Mouse (Mus musculus): ENCODE data around the gene Gast. TPM values are rescaled to one million over a fixed set of nuclear protein-coding genes. Genes with fewer than 3 reads are reported as not detected.

Gast gene
- total and polyA plus RNA-seq, 3 experiments: not detected

DNA sequence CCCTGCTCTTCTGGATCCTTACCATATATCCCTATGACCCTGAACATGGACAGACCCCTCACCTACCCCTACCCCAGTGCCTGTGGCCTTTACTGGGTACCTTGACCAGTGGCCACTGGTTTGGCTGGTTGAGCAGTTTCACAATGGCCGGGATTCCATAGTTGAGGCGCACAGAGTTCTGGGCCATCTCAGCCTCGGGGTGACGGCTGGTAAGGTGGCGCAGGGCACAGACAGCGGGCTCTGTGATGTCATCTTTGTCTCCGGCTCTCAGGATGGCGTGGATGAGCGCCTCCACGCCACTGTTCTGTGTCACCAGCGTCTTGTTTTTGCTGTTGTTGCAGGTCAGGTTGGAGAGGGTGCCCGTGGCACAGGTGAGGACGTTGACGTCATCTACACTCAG is 43.8 kb downstream of the Gast start:
- no peak overlapping the region for H3K4me3 ChIP-seq (ENCODE audit: low read depth, low read length)
- H3K27me3 ChIP-seq (ENCODE audit: insufficient read depth, low read length): peaks cover 41% of the 10 kb centered on the region
- no peaks in the 10 kb centered on the region for H3K36me3 ChIP-seq (replicated peaks)
- no peak for DNase-seq (ENCODE audit: low spot score)
- no peak for TF ChIP-seq POLR2AphosphoS5 (IDR thresholded peaks at IDR 0.05; ENCODE audit: insufficient replicate concordance, low read depth, low read length)
- no peak for TF ChIP-seq GATA2 (IDR thresholded peaks at IDR 0.05; ENCODE audit: borderline replicate concordance, low read depth, low read length)
- TF ChIP-seq GATA1 (IDR thresholded peaks at IDR 0.05; ENCODE audit: borderline replicate concordance, low read length): no peak
- TF ChIP-seq CTCF (IDR thresholded peaks at IDR 0.05; ENCODE audit: low read depth, low read length): no peak
- no peak for TF ChIP-seq TAL1 (conservative IDR thresholded peaks at IDR 0.05; ENCODE audit: low read depth, low read length)
- no peaks in the 10 kb centered on the region for H3K9me3 ChIP-seq (replicated peaks)
- ATAC-seq (ENCODE audit: extremely low read depth, insufficient number of reproducible peaks, low FRiP score, poor library complexity, severe bottlenecking): no peak
- H3K4me1 ChIP-seq (ENCODE audit: insufficient read depth, low read depth, low read length): no peaks in the 10 kb centered on the region

DNA sequence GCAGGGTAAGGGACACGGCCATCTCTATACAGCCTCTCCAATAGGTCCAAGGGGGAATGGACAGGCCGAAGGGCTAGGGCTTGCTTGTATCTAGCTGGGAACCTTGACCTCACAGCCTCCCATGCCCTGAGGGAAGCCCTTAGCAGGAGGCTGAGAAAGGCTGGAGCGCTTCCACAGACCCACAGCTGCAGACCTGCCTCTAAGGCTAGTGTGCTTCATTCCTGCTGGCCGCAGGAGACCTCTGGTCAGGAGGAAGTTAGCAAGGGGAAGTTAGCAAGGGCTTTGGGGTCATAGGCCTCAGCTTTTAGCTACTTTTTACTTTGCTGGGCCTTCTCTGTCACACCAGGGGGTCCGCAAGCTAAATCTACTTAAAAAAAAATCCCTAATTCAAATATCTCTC is 44.2 kb downstream of the Gast start:
- H3K36me3 ChIP-seq (replicated peaks): no peaks in the 10 kb centered on the region
- no peak for ATAC-seq (ENCODE audit: extremely low read depth, insufficient number of reproducible peaks, low FRiP score, poor library complexity, severe bottlenecking)

DNA sequence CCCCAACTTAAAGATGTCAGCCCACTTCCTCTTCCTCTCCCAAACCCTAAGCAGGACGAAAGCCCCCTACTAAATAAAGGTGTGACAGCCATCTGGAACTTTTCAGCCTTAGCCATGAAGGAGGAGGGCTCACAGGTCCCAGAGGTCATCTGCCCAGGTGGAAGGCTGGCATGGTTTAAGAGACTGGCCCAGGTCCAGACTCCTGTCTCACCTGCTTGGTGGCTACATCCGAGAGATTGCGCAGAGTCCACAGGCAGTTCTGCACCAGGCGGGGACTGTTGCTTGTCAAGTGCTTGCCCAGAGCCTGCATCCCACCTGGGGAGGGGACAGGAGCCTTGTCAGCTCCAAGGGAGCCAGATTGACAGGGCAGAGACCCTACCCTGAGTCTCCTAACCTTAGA is 45.1 kb downstream of the Gast start:
- TF ChIP-seq GATA2 (IDR thresholded peaks at IDR 0.05; ENCODE audit: borderline replicate concordance, low read depth, low read length): no peak
- no peak for TF ChIP-seq POLR2AphosphoS5 (IDR thresholded peaks at IDR 0.05; ENCODE audit: insufficient replicate concordance, low read depth, low read length)
- no peak for TF ChIP-seq TAL1 (conservative IDR thresholded peaks at IDR 0.05; ENCODE audit: low read depth, low read length)
- no peak for TF ChIP-seq CTCF (IDR thresholded peaks at IDR 0.05; ENCODE audit: low read depth, low read length)
- no peak for TF ChIP-seq GATA1 (IDR thresholded peaks at IDR 0.05; ENCODE audit: borderline replicate concordance, low read length)
- no peak overlapping the region for H3K4me3 ChIP-seq (ENCODE audit: low read depth, low read length)
- H3K36me3 ChIP-seq (replicated peaks): no peaks in the 10 kb centered on the region
- peaks cover 42% of the 10 kb centered on the region for H3K27me3 ChIP-seq (ENCODE audit: insufficient read depth, low read length)
- ATAC-seq (ENCODE audit: extremely low read depth, insufficient number of reproducible peaks, low FRiP score, poor library complexity, severe bottlenecking): no peak
- no peaks in the 10 kb centered on the region for H3K9me3 ChIP-seq (replicated peaks)
- no peaks in the 10 kb centered on the region for H3K4me1 ChIP-seq (ENCODE audit: insufficient read depth, low read depth, low read length)
- DNase-seq (ENCODE audit: low spot score): no peak

More for the DNA sequence above, 44.2 kb downstream of the Gast start:
- Histone ChIP-seq H3K9me3 (replicated peaks) (no peaks in the 10 kb centered on the region), H3K4me1 (ENCODE audit: insufficient read depth, low read depth, low read length) (no peaks in the 10 kb centered on the region), H3K27me3 (ENCODE audit: insufficient read depth, low read length) (peaks cover 45% of the 10 kb centered on the region), H3K4me3 (ENCODE audit: low read depth, low read length) (no peak overlapping the region)
- no peak for DNase-seq (ENCODE audit: low spot score)
- TF ChIP-seq GATA1 (IDR thresholded peaks at IDR 0.05; ENCODE audit: borderline replicate concordance, low read length) (no peak), TAL1 (conservative IDR thresholded peaks at IDR 0.05; ENCODE audit: low read depth, low read length) (no peak), CTCF (IDR thresholded peaks at IDR 0.05; ENCODE audit: low read depth, low read length) (no peak), GATA2 (IDR thresholded peaks at IDR 0.05; ENCODE audit: borderline replicate concordance, low read depth, low read length) (no peak)

DNA sequence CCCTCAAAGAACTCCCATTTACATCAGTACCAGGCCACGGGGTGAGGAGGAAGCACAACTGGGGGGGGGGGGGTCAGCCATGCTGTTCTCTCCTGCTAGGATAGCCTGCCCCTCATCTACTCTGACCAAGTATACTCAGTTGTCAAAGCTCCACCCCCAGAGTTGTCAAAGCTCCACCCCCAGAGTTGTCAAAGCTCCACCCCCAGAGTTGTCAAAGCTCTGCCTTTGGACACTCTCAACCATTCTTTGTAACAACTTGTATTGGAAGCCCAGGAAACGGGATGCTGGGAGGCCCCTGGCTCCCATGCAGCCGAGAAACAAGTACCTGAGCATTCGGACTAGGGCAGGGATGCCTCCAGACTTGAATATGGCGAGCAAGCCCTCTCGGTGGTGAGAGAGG is 48.5 kb downstream of the Gast start:
- peaks cover 54% of the 10 kb centered on the region for H3K27me3 ChIP-seq (ENCODE audit: insufficient read depth, low read length)
- H3K4me3 ChIP-seq (ENCODE audit: low read depth, low read length): no peak overlapping the region; the same call in 1 of the 2 replicates
- no peaks in the 10 kb centered on the region for H3K4me1 ChIP-seq (ENCODE audit: insufficient read depth, low read depth, low read length)
- H3K9me3 ChIP-seq (replicated peaks): no peaks in the 10 kb centered on the region
- DNase-seq (ENCODE audit: low spot score) (no peak), ATAC-seq (ENCODE audit: extremely low read depth, insufficient number of reproducible peaks, low FRiP score, poor library complexity, severe bottlenecking) (no peak)
- no peaks in the 10 kb centered on the region for H3K36me3 ChIP-seq (replicated peaks)
- TF ChIP-seq CTCF (IDR thresholded peaks at IDR 0.05; ENCODE audit: low read depth, low read length): no peak
- TF ChIP-seq POLR2AphosphoS5 (IDR thresholded peaks at IDR 0.05; ENCODE audit: insufficient replicate concordance, low read depth, low read length): no peak

DNA sequence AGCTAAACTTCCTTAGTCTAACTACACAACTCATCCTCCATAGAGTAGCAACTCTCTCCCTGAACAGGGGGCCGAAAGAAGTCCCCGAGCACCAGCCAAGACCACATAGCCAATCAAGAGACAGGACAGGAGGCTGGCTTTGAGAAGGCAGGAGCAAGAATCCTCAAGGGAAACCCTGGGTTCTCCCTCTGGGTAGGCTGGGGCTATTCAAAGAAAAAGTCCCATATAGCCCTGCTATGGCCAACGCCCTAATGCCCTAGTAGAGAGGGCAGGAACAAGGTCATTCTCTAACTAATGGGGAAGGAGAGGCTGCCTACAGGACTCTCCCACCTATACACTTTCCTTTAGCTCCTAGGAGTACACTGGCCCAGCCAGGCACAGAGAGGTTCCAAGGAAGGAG is 50.8 kb downstream of the Gast start:
- Histone ChIP-seq H3K9me3 (replicated peaks) (no peaks in the 10 kb centered on the region), H3K4me3 (ENCODE audit: low read depth, low read length) (no peak overlapping the region), H3K27me3 (ENCODE audit: insufficient read depth, low read length) (peaks cover 55% of the 10 kb centered on the region), H3K4me1 (ENCODE audit: insufficient read depth, low read depth, low read length) (no peaks in the 10 kb centered on the region), H3K36me3 (replicated peaks) (no peaks in the 10 kb centered on the region)
- DNase-seq (ENCODE audit: low spot score) (no peak), ATAC-seq (ENCODE audit: extremely low read depth, insufficient number of reproducible peaks, low FRiP score, poor library complexity, severe bottlenecking) (no peak)
- TF ChIP-seq CTCF (IDR thresholded peaks at IDR 0.05; ENCODE audit: low read depth, low read length) (no peak), GATA1 (IDR thresholded peaks at IDR 0.05; ENCODE audit: borderline replicate concordance, low read length) (no peak), TAL1 (conservative IDR thresholded peaks at IDR 0.05; ENCODE audit: low read depth, low read length) (no peak), POLR2AphosphoS5 (IDR thresholded peaks at IDR 0.05; ENCODE audit: insufficient replicate concordance, low read depth, low read length) (no peak), GATA2 (IDR thresholded peaks at IDR 0.05; ENCODE audit: borderline replicate concordance, low read depth, low read length) (no peak)

DNA sequence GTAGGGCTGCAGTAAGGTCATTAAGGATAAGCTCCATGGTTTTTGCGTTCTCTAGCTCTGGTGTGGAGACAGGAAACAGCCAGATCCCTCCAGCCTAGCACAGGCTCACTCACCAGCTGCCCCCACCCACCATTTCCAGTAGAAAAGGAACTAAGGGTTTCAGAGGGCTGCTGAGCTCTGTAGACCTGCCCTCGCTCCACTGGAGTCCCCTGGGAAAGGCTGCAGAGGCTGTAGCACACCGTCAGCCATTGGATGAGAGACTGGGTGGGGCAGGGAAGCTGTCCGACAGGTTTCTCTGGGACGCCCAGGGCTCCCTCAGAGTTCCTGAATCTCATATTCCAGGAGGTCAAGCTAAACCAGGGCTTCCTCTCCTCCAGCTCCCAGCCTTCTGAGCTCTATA is 52.4 kb downstream of the Gast start:
- no peak for ATAC-seq (ENCODE audit: extremely low read depth, insufficient number of reproducible peaks, low FRiP score, poor library complexity, severe bottlenecking)
- Histone ChIP-seq H3K27me3 (ENCODE audit: insufficient read depth, low read length) (peaks cover 60% of the 10 kb centered on the region), H3K4me3 (ENCODE audit: low read depth, low read length) (no peak overlapping the region), H3K9me3 (replicated peaks) (no peaks in the 10 kb centered on the region), H3K36me3 (replicated peaks) (no peaks in the 10 kb centered on the region), H3K4me1 (ENCODE audit: insufficient read depth, low read depth, low read length) (no peaks in the 10 kb centered on the region)
- no peak for DNase-seq (ENCODE audit: low spot score)
- TF ChIP-seq GATA1 (IDR thresholded peaks at IDR 0.05; ENCODE audit: borderline replicate concordance, low read length) (no peak), GATA2 (IDR thresholded peaks at IDR 0.05; ENCODE audit: borderline replicate concordance, low read depth, low read length) (no peak), CTCF (IDR thresholded peaks at IDR 0.05; ENCODE audit: low read depth, low read length) (no peak), POLR2AphosphoS5 (IDR thresholded peaks at IDR 0.05; ENCODE audit: insufficient replicate concordance, low read depth, low read length) (no peak), TAL1 (conservative IDR thresholded peaks at IDR 0.05; ENCODE audit: low read depth, low read length) (no peak)

Other genes starting within 250 kb of the Gast start
Only the 20 nearest of the 22 such genes appear.
- gene Krt35, start 238.2 kb upstream of the Gast start, total RNA-seq (2014; fragmentation: Nextera tagmentation): not detected in 2 replicates
- gene Krt35, start 238.2 kb upstream of the Gast start, total RNA-seq (2017): not detected in 2 replicates
- not detected in 2 replicates for gene Krt35, start 238.2 kb upstream of the Gast start, polyA plus RNA-seq (2012)
- gene Krt36, start 228.8 kb upstream of the Gast start, total RNA-seq (2014; fragmentation: Nextera tagmentation): not detected in 2 replicates
- not detected in 2 replicates for gene Krt36, start 228.8 kb upstream of the Gast start, total RNA-seq (2017)
- gene Krt36, start 228.8 kb upstream of the Gast start, polyA plus RNA-seq (2012): not detected in 2 replicates
- not detected in 2 replicates for gene Krt13, start 212.8 kb upstream of the Gast start, total RNA-seq (2014; fragmentation: Nextera tagmentation)
- gene Krt13, start 212.8 kb upstream of the Gast start, total RNA-seq (2017): 0.11 TPM in 1 of 2 replicates, not detected in the other
- gene Krt13, start 212.8 kb upstream of the Gast start, polyA plus RNA-seq (2012): not detected in 2 replicates
- gene Krt15, start 198.5 kb upstream of the Gast start, total RNA-seq (2014; fragmentation: Nextera tagmentation): not detected in 2 replicates
- gene Krt15, start 198.5 kb upstream of the Gast start, total RNA-seq (2017): not detected in 2 replicates
- not detected in 2 replicates for gene Krt15, start 198.5 kb upstream of the Gast start, polyA plus RNA-seq (2012)
- gene Krt19, start 185.7 kb upstream of the Gast start, total RNA-seq (2014; fragmentation: Nextera tagmentation): not detected in 2 replicates
- not detected in 2 replicates for gene Krt19, start 185.7 kb upstream of the Gast start, total RNA-seq (2017)
- gene Krt19, start 185.7 kb upstream of the Gast start, polyA plus RNA-seq (2012): not detected in 2 replicates
- gene Krt9, start 141.2 kb upstream of the Gast start, total RNA-seq (2014; fragmentation: Nextera tagmentation): not detected in 2 replicates
- 0.06 TPM in 1 of 2 replicates, not detected in the other for gene Krt9, start 141.2 kb upstream of the Gast start, total RNA-seq (2017)
- not detected in 2 replicates for gene Krt9, start 141.2 kb upstream of the Gast start, polyA plus RNA-seq (2012)
- gene Krt14, start 126.9 kb upstream of the Gast start, total RNA-seq (2014; fragmentation: Nextera tagmentation): not detected in 2 replicates
- gene Krt14, start 126.9 kb upstream of the Gast start, total RNA-seq (2017): 0.11 TPM in 1 of 2 replicates, not detected in the other
- 0.08 TPM in 1 of 2 replicates, not detected in the other for gene Krt14, start 126.9 kb upstream of the Gast start, polyA plus RNA-seq (2012)
- gene Krt16, start 85.5 kb upstream of the Gast start, total RNA-seq (2014; fragmentation: Nextera tagmentation): not detected in 2 replicates
- gene Krt16, start 85.5 kb upstream of the Gast start, total RNA-seq (2017): 0.05 TPM in 1 of 2 replicates, not detected in the other
- not detected in 2 replicates for gene Krt16, start 85.5 kb upstream of the Gast start, polyA plus RNA-seq (2012)
- gene Krt17, start 73.4 kb upstream of the Gast start, total RNA-seq (2014; fragmentation: Nextera tagmentation): not detected in 2 replicates
- not detected in 2 replicates for gene Krt17, start 73.4 kb upstream of the Gast start, total RNA-seq (2017)
- gene Krt17, start 73.4 kb upstream of the Gast start, polyA plus RNA-seq (2012): 0.07 TPM in 2 replicates
- gene Krt42, start 64.5 kb upstream of the Gast start, total RNA-seq (2014; fragmentation: Nextera tagmentation): not detected in 2 replicates
- gene Krt42, start 64.5 kb upstream of the Gast start, total RNA-seq (2017): 0.11 TPM in 1 of 2 replicates, not detected in the other
- not detected in 2 replicates for gene Krt42, start 64.5 kb upstream of the Gast start, polyA plus RNA-seq (2012)
- 916 and 1,324 TPM in 2 replicates for gene Eif1, start 14.5 kb upstream of the Gast start, total RNA-seq (2014; fragmentation: Nextera tagmentation)
- gene Eif1, start 14.5 kb upstream of the Gast start, total RNA-seq (2017): 235 and 344 TPM in 2 replicates
- gene Eif1, start 14.5 kb upstream of the Gast start, polyA plus RNA-seq (2012): 514 and 548 TPM in 2 replicates
- gene Hap1, start 21.7 kb downstream of the Gast start, total RNA-seq (2014; fragmentation: Nextera tagmentation): not detected in 2 replicates
- 0.05 TPM in 1 of 2 replicates, not detected in the other for gene Hap1, start 21.7 kb downstream of the Gast start, total RNA-seq (2017)
- not detected in 2 replicates for gene Hap1, start 21.7 kb downstream of the Gast start, polyA plus RNA-seq (2012)
- not detected in 2 replicates for gene Jup, start 63.4 kb downstream of the Gast start, total RNA-seq (2014; fragmentation: Nextera tagmentation)
- gene Jup, start 63.4 kb downstream of the Gast start, total RNA-seq (2017): 0.33 and 0.58 TPM in 2 replicates
- gene Jup, start 63.4 kb downstream of the Gast start, polyA plus RNA-seq (2012): not detected in 2 replicates
- not detected in 2 replicates for gene P3h4, start 80.4 kb downstream of the Gast start, total RNA-seq (2014; fragmentation: Nextera tagmentation)
- 0.06 TPM in 1 of 2 replicates, not detected in the other for gene P3h4, start 80.4 kb downstream of the Gast start, total RNA-seq (2017)
- not detected in 2 replicates for gene P3h4, start 80.4 kb downstream of the Gast start, polyA plus RNA-seq (2012)
- gene Fkbp10, start 81.3 kb downstream of the Gast start, total RNA-seq (2014; fragmentation: Nextera tagmentation): not detected in 2 replicates
- gene Fkbp10, start 81.3 kb downstream of the Gast start, total RNA-seq (2017): 0.55 TPM in 1 of 2 replicates, not detected in the other
- not detected in 2 replicates for gene Fkbp10, start 81.3 kb downstream of the Gast start, polyA plus RNA-seq (2012)
- gene Nt5c3b, start 107.4 kb downstream of the Gast start, total RNA-seq (2014; fragmentation: Nextera tagmentation): 13.3 and 18.9 TPM in 2 replicates
- 19.1 and 19.6 TPM in 2 replicates for gene Nt5c3b, start 107.4 kb downstream of the Gast start, total RNA-seq (2017)
- gene Nt5c3b, start 107.4 kb downstream of the Gast start, polyA plus RNA-seq (2012): 41.2 and 49.0 TPM in 2 replicates
- 0.83 and 2.2 TPM in 2 replicates for gene Klhl10, start 107.5 kb downstream of the Gast start, total RNA-seq (2014; fragmentation: Nextera tagmentation)
- gene Klhl10, start 107.5 kb downstream of the Gast start, total RNA-seq (2017): 0.23 and 0.98 TPM in 2 replicates
- not detected in 2 replicates for gene Klhl10, start 107.5 kb downstream of the Gast start, polyA plus RNA-seq (2012)
- gene Klhl11, start 138.3 kb downstream of the Gast start, total RNA-seq (2014; fragmentation: Nextera tagmentation): 22.4 and 28.3 TPM in 2 replicates
- 23.4 and 27.5 TPM in 2 replicates for gene Klhl11, start 138.3 kb downstream of the Gast start, total RNA-seq (2017)
- 2.9 and 3.4 TPM in 2 replicates for gene Klhl11, start 138.3 kb downstream of the Gast start, polyA plus RNA-seq (2012)
- gene Acly, start 193.6 kb downstream of the Gast start, total RNA-seq (2014; fragmentation: Nextera tagmentation): 134 and 139 TPM in 2 replicates
- gene Acly, start 193.6 kb downstream of the Gast start, total RNA-seq (2017): 205 and 206 TPM in 2 replicates
- 36.3 and 86.9 TPM in 2 replicates for gene Acly, start 193.6 kb downstream of the Gast start, polyA plus RNA-seq (2012)
- gene Ttc25, start 211.2 kb downstream of the Gast start, total RNA-seq (2014; fragmentation: Nextera tagmentation): 0.49 TPM in 1 of 2 replicates, not detected in the other
- 0.17 and 0.60 TPM in 2 replicates for gene Ttc25, start 211.2 kb downstream of the Gast start, total RNA-seq (2017)
- 0.09 and 0.21 TPM in 2 replicates for gene Ttc25, start 211.2 kb downstream of the Gast start, polyA plus RNA-seq (2012)

Data from G1E (cell line).